Mouse (Mus musculus) kidney, postnatal 4 days (tissue): Measurements from ENCODE around the gene Amz2.

Source experiments
- DNase-seq, 2 experiments: peaks; one replicate each; pipeline ENCODE4 v3.0.0; 2021; ENCODE audit warnings: mixed read lengths in 2 of 2

Amz2 gene

DNA sequence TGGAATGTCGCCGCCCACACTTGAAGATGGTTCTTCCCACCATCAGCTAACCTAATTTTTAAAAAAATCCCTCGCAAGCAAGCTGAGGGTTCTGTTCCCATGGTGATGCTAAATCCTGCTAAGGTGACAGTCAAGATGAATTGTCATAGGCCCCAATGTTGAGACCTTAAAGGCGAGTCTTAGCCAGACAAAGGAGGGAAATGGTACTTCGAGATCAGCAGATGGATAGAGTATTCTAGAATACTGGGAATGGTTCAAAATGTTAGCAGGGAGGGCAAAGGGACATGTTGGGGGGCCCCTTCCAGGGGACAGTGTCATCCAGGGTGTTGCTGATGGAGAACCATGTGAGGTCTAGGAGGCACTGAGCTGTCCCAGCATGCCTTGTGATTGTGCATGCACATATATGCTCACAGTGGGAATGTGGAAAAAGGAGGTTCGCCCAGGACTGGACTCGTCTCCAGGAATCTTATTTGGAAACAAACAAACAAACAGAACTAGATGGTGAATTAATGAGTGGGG lies 70.8 kb downstream of the Amz2 start:
- no peak for DNase-seq

- DNase-seq = no peak
Observed at GRCm38 (mm10) chr11:109496996-109497714, 71.4 kb downstream of the Amz2 start.

GRCm38 (mm10) chr11:109497990-109498389 lies 72.2 kb downstream of the Amz2 start:
- no peak for DNase-seq

DNA sequence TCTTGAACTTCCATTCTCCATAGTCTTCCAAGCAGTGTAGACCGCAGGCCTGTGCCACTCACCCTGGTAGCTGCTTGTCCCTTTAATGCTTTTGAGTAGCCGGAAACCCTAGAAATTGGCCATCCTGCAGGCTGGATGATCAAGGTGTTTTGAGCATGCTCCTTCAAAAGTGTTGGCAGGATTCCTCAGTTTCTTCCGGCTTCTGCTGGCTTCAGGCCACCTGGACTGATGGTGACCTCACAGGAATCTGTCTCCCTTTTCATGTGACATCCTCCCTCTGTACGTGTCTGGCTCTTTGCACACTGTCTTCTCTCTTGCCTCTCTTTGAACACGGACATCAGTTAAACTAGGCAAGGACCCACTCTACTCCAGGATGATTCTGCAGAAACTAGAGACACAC lies 74.5 kb downstream of the Amz2 start:
- peak; percentile 32 to 45 for DNase-seq
